Mouse (Mus musculus): Measurements from ENCODE around the gene Gm7324.
"Not testable (repeated sequence)": the region's sequence is repeated elsewhere in the genome, so short reads cannot be mapped to it uniquely, and the experiment has no call there.

Gm7324 gene

DNA sequence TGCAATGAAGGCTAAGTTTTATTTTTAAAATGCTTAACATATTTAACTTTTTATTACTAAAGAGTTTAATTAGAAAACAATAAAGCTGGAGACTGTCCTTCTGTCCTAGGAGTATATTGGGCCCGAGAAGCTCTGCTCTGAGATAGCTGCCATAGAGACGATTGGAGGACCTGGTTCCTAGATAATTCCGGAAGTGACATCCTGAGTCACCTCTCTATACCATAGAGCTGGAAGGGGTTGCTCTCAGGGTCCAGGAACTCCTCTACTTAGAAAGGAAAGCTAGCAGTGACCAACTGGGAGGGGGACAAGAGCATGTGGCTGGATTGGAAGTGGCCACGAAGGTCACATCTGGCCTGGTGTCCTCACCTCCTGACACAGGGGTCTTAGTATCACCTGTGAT is at the start of gene Gm7324:
TSS of gene Gm7324 (plus strand) at position 208 of the 400 bp plus-strand sequence.
- DNase-seq (ENCODE audit: extremely low spot score) = not testable (repeated sequence)

DNA sequence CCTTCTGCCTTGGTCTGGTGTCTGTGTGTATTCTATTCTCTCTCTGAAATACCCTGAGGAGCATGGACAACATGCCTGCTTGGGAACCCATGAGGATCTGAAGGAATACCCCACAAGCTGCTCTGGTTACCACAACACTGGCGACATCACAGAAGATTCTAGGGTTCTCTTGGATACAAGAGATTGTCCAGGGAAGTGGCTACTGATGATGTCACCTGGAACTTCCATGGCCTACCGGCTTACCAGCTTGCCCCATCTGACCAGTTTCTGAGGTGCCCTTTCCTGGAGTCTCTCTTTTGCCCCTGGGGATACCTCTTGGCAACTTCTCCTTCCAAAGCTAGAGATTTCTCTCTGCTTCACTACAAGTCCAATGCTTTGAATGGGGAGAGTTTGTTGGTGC is 20.5 kb upstream of the Gm7324 start, which contains the start of gene Gm8165:
TSS of gene Gm8165 (minus strand) at position 101 of the 400 bp plus-strand sequence.
- DNase-seq (ENCODE audit: extremely low spot score) = not testable (repeated sequence)

DNA sequence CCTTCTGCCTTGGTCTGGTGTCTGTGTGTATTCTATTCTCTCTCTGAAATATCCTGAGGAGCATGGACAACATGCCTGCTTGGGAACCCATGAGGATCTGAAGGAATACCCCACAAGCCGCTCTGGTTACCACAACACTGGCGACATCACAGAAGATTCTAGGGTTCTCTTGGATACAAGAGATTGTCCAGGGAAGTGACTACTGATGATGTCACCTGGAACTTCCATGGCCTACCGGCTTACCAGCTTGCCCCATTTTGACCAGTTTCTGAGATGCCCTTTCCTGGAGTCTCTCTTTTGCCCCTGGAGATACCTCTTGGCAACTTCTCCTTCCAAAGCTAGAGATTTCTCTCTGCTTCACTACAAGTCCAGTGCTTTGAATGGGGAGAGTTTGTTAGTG is 29.8 kb downstream of the Gm7324 start, which contains the start of gene Gm16506:
TSS of gene Gm16506 (minus strand) at position 101 of the 400 bp plus-strand sequence.
- DNase-seq (ENCODE audit: extremely low spot score) = not testable (repeated sequence)

DNA sequence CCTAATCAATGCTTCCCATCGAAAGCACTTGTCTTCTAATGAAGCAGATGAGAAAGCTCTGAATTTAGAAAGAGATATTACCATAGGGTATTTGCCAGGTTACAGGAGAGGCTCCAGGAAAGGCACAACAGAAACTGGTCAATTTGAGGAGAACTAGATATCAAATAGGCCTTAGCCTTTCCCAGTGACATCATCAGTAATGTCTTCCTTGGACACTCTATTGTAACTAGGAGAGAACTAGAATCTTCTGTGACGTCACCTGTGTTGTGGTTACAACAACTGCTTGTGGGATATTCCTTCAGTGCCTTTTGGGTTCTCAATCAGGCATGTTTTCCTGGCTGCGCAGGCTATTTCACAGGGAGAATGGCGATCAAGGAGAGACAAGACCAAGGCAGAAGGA is 49.9 kb downstream of the Gm7324 start, which contains the start of gene Gm6526:
TSS of gene Gm6526 (plus strand) at position 301 of the 400 bp plus-strand sequence.
- not testable (repeated sequence) for DNase-seq (ENCODE audit: extremely low spot score)
